Mouse (Mus musculus) bone marrow macrophage, adult 2 months (primary cell): Measurements from ENCODE around the gene Ddx58.

Source experiments
- CTCF ChIP-seq: IDR thresholded peaks from 2 replicates; pipeline ENCODE4 v1.5.1; 2012; ENCODE audit warnings: low read depth, mild to moderate bottlenecking, low read length, moderate library complexity
- POLR2A ChIP-seq: IDR thresholded peaks from 2 replicates; pipeline ENCODE4 v1.6.1; 2012; ENCODE audit warnings: mild to moderate bottlenecking, low read depth, low read length, borderline replicate concordance

DNA sequence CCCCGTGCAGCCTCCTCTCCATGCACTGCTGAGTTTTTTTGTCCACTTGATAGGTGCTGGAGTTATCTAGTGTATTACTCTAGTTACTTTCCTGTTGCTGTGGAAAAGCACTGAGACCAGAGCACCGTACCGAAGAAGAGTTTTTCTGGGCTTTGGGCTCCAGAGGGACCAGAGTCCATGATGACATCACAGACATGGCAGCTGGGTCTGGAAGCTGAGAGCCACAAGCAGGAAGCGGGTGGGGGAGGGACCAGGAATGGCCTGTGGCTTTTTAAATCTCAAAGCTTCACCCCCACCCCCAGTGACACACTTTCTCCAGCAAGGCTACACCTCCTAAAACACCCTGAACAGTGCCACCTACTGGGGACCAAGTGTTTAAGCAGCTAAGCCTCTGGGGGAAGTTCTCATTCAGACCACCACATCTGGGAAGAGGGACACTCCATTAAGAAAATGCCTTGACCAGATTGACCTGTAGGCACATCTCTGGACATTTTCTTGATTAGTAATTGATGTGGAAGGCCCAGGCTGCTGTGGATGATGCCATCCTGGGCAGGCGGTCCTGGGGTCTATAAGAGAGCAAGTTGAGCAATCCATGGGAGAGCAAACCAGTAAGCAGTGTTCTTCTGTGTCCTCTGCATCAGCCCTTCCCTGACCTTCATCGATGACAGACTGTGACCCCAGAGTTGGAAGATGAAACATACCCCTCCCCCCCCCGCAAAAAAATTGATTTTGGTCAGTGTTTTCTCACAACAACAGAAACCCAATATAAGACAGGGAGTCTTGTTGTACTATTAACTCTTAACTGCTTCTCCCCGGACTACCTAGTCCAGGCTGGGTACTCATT, 78.8 kb downstream of the Ddx58 start:
- TF ChIP-seq CTCF (no peak), POLR2A (no peak)
